ENCODE assay signal across 17 mouse cellular contexts in genomic region chr3:117498138-117498897, GRCm38 (mm10).
DNase-seq lines count a peak whose midpoint lies in the region; ATAC-seq and TF ChIP-seq lines count a peak whose summit lies in the region.
"Had no signal": no experiment of that assay in that cellular context is flagged by ENCODE, and none has a peak within 500 bp of the region (broad histone marks: within the 10 kb centered on the region; RNA-seq: fewer than 3 reads in every experiment).

No protein-coding gene starts in this region.

- H3K4me2 ChIP-seq in hindbrain, embryonic 11.5 days (replicated peaks; ENCODE audit: low read depth, low read length), result no peak overlapping the region
- no peak overlapping the region for H3K4me2 ChIP-seq in hindbrain, embryonic 14.5 days (replicated peaks)
- no peak overlapping the region for H3K4me2 ChIP-seq in midbrain, embryonic 14.5 days (ENCODE audit: low read length)
- no peak overlapping the region for H3K4me2 ChIP-seq in midbrain, embryonic 11.5 days
- H3K4me2 ChIP-seq: heart, embryonic 12.5 days; hindbrain, embryonic 12.5 days; limb, embryonic 15.5 days had no signal

- intact Hi-C loops in left cerebral cortex, postnatal 4 days (cut with DNase I), result no loop called here

- no peak overlapping the region for H3K27ac ChIP-seq in hindbrain, embryonic 11.5 days (ENCODE audit: low read depth, low read length)
- no peak overlapping the region for H3K27ac ChIP-seq in hindbrain, embryonic 14.5 days
- H3K27ac ChIP-seq in midbrain, embryonic 14.5 days (replicated peaks; ENCODE audit: low read depth, low read length), result no peak overlapping the region
- no peak overlapping the region for H3K27ac ChIP-seq in midbrain, embryonic 11.5 days (ENCODE audit: low read depth, low read length)
- no peak overlapping the region for H3K27ac ChIP-seq in ES-E14 (ENCODE audit: insufficient read depth, low read depth, low read length, poor library complexity, severe bottlenecking)
- H3K27ac ChIP-seq: hindbrain, embryonic 12.5 days; limb, embryonic 15.5 days had no signal

- H3K9me3 ChIP-seq in hindbrain, embryonic 11.5 days (ENCODE audit: control insufficient read depth, low read length), result no peaks in the 10 kb centered on the region
- H3K9me3 ChIP-seq in hindbrain, embryonic 14.5 days (ENCODE audit: control insufficient read depth, low read length), result no peaks in the 10 kb centered on the region
- no peaks in the 10 kb centered on the region for H3K9me3 ChIP-seq in midbrain, embryonic 14.5 days (ENCODE audit: control insufficient read depth, low read length)
- no peaks in the 10 kb centered on the region for H3K9me3 ChIP-seq in midbrain, embryonic 11.5 days (ENCODE audit: control insufficient read depth, low read length)
- H3K9me3 ChIP-seq in ES-E14 (ENCODE audit: control insufficient read depth, insufficient read depth, low read depth, low read length), result no peaks in the 10 kb centered on the region
- H3K9me3 ChIP-seq: heart, embryonic 12.5 days; hindbrain, embryonic 12.5 days; limb, embryonic 15.5 days had no signal

- 87% methylated on average over 5 of the region's 5 CpGs for WGBS in hindbrain, embryonic 11.5 days
- 83% methylated on average over 5 of the region's 5 CpGs for WGBS in hindbrain, embryonic 14.5 days
- WGBS in midbrain, embryonic 14.5 days, result 90% methylated on average over 5 of the region's 5 CpGs
- WGBS in midbrain, embryonic 11.5 days, result 85% methylated on average over 5 of the region's 5 CpGs

- H3K4me1 ChIP-seq in hindbrain, embryonic 11.5 days (replicated peaks; ENCODE audit: control insufficient read depth, insufficient read depth, low read length), result no peaks in the 10 kb centered on the region
- no peaks in the 10 kb centered on the region for H3K4me1 ChIP-seq in hindbrain, embryonic 14.5 days (replicated peaks; ENCODE audit: control insufficient read depth, insufficient read depth, low read length)
- H3K4me1 ChIP-seq in midbrain, embryonic 14.5 days (ENCODE audit: control insufficient read depth, insufficient read depth, low read length), result no peaks in the 10 kb centered on the region
- H3K4me1 ChIP-seq in midbrain, embryonic 11.5 days (ENCODE audit: control insufficient read depth, insufficient read depth, low read length), result no peaks in the 10 kb centered on the region
- no peaks in the 10 kb centered on the region for H3K4me1 ChIP-seq in ES-E14 (ENCODE audit: control insufficient read depth in 2 of 2, insufficient read depth in 2 of 2, low read length in 2 of 2, poor library complexity in 1 of 2)
- H3K4me1 ChIP-seq: heart, embryonic 12.5 days; hindbrain, embryonic 12.5 days; limb, embryonic 15.5 days had no signal

- no peaks in the 10 kb centered on the region for H3K36me3 ChIP-seq in hindbrain, embryonic 11.5 days (ENCODE audit: control insufficient read depth, insufficient read depth, low read length)
- no peaks in the 10 kb centered on the region for H3K36me3 ChIP-seq in hindbrain, embryonic 14.5 days (replicated peaks; ENCODE audit: control insufficient read depth, insufficient read depth)
- no peaks in the 10 kb centered on the region for H3K36me3 ChIP-seq in midbrain, embryonic 14.5 days (ENCODE audit: control insufficient read depth, insufficient read depth, low read length)
- H3K36me3 ChIP-seq in midbrain, embryonic 11.5 days (ENCODE audit: control insufficient read depth, insufficient read depth, low read length), result no peaks in the 10 kb centered on the region
- H3K36me3 ChIP-seq in ES-E14 (ENCODE audit: control insufficient read depth, insufficient read depth, low read length, poor library complexity, severe bottlenecking), result no peaks in the 10 kb centered on the region
- H3K36me3 ChIP-seq: heart, embryonic 12.5 days; hindbrain, embryonic 12.5 days; limb, embryonic 15.5 days had no signal

- H3K27me3 ChIP-seq in hindbrain, embryonic 11.5 days (ENCODE audit: control insufficient read depth, insufficient read depth, low read length), result no peaks in the 10 kb centered on the region
- no peaks in the 10 kb centered on the region for H3K27me3 ChIP-seq in hindbrain, embryonic 14.5 days (ENCODE audit: control insufficient read depth, insufficient read depth, low read length)
- no peaks in the 10 kb centered on the region for H3K27me3 ChIP-seq in midbrain, embryonic 14.5 days (ENCODE audit: control insufficient read depth, insufficient read depth, low read length)
- no peaks in the 10 kb centered on the region for H3K27me3 ChIP-seq in midbrain, embryonic 11.5 days (ENCODE audit: control insufficient read depth, insufficient read depth, low read length)
- H3K27me3 ChIP-seq: heart, embryonic 12.5 days; hindbrain, embryonic 12.5 days; limb, embryonic 15.5 days had no signal

- no peak for ATAC-seq in hindbrain, embryonic 11.5 days (ENCODE audit: low FRiP score)
- no peak for ATAC-seq in hindbrain, embryonic 14.5 days (ENCODE audit: low FRiP score)
- no peak for ATAC-seq in midbrain, embryonic 14.5 days (ENCODE audit: low FRiP score, low TSS enrichment)
- ATAC-seq in midbrain, embryonic 11.5 days (ENCODE audit: low FRiP score), result no peak
- ATAC-seq in hematopoietic stem cell, adult 5-6 weeks (replicated peaks in 1 of 2; ENCODE audit: insufficient read depth in 1 of 2, low FRiP score in 2 of 2, low TSS enrichment in 1 of 2, low read depth in 1 of 2, poor library complexity in 2 of 2, severe bottlenecking in 2 of 2), result peak; percentile 14 to 32; a peak in 1 of 4 replicates
- ATAC-seq: forebrain, embryonic 16.5 days had no signal

- H3K9ac ChIP-seq in hindbrain, embryonic 11.5 days (ENCODE audit: low read depth, low read length), result no peak overlapping the region
- H3K9ac ChIP-seq in hindbrain, embryonic 14.5 days, result no peak overlapping the region
- H3K9ac ChIP-seq in midbrain, embryonic 14.5 days (replicated peaks; ENCODE audit: low read length), result no peak overlapping the region
- no peak overlapping the region for H3K9ac ChIP-seq in midbrain, embryonic 11.5 days (ENCODE audit: low read length)
- H3K9ac ChIP-seq in ES-E14 (ENCODE audit: insufficient read depth, low read depth, low read length, poor library complexity, severe bottlenecking), result no peak overlapping the region
- H3K9ac ChIP-seq: heart, embryonic 12.5 days; hindbrain, embryonic 12.5 days; limb, embryonic 15.5 days had no signal

- no peak overlapping the region for H3K4me3 ChIP-seq in hindbrain, embryonic 11.5 days (ENCODE audit: low read depth, low read length)
- no peak overlapping the region for H3K4me3 ChIP-seq in hindbrain, embryonic 14.5 days (replicated peaks; ENCODE audit: low read length)
- no peak overlapping the region for H3K4me3 ChIP-seq in midbrain, embryonic 14.5 days (replicated peaks; ENCODE audit: low read depth, low read length)
- H3K4me3 ChIP-seq in midbrain, embryonic 11.5 days (ENCODE audit: low read depth, low read length), result no peak overlapping the region
- no peak overlapping the region for H3K4me3 ChIP-seq in ES-E14 (ENCODE audit: insufficient read depth in 1 of 2, low read depth in 1 of 2, low read length in 2 of 2, poor library complexity in 1 of 2, severe bottlenecking in 1 of 2)
- H3K4me3 ChIP-seq: heart, embryonic 12.5 days; hindbrain, embryonic 12.5 days; limb, embryonic 15.5 days had no signal

- in situ Hi-C loops in ES-E14 (cut with MboI; ENCODE audit: low sequenced_read_pairs in 2 of 2, unreplicated experiment in 2 of 2), result no loop called here

- DNase-seq in hindbrain, embryonic 11.5 days (ENCODE audit: low spot score), result peak; percentile 11
- no peak for DNase-seq in hindbrain, embryonic 14.5 days (ENCODE audit: low spot score)
- peak; percentile 14 for DNase-seq in midbrain, embryonic 14.5 days
- DNase-seq in midbrain, embryonic 11.5 days (ENCODE audit: low spot score, missing footprints), result no peak
- DNase-seq in ES-E14 (ENCODE audit: low read depth, low spot score), result peak; percentile 21
- no peak for DNase-seq in left cerebral cortex, postnatal 4 days
- no peak for DNase-seq in yolk sac, embryonic 10.5 days (ENCODE audit: low spot score)
- DNase-seq: adrenal gland, adult 8-10 months; gastrocnemius, postnatal 14 days; kidney, adult 18-20 months; kidney, postnatal 25 days; thymus, adult 18-20 months had no signal

TF ChIP-seq in ES-E14, 5 proteins besides CTCF, POLR2A, EP300 and RAD21:
- TF ChIP-seq CHD2 (IDR thresholded peaks at IDR 0.05; ENCODE audit: low read depth, low read length), result no peak
- no peak for TF ChIP-seq MAFK (IDR thresholded peaks at IDR 0.05; ENCODE audit: insufficient read depth, low read depth, low read length)
- no peak for TF ChIP-seq HCFC1 (IDR thresholded peaks at IDR 0.05; ENCODE audit: borderline replicate concordance, insufficient read depth, low read length)
- no peak for TF ChIP-seq ZNF384 (IDR thresholded peaks at IDR 0.05; ENCODE audit: low read depth, low read length)
- TF ChIP-seq ZC3H11A (IDR thresholded peaks at IDR 0.05; ENCODE audit: borderline replicate concordance, low read depth, low read length), result no peak

Comparison
In these comparisons a context has a peak if more than half of its experiments do, and no peak if none do; other contexts are left out.
1. DNase-seq: peak in hindbrain, embryonic 11.5 days (single experiment), midbrain, embryonic 14.5 days (single experiment) and ES-E14 (single experiment); none in hindbrain, embryonic 14.5 days (single experiment), midbrain, embryonic 11.5 days (single experiment), left cerebral cortex, postnatal 4 days (single experiment) and yolk sac, embryonic 10.5 days (single experiment).
2. ATAC-seq: peak in hematopoietic stem cell, adult 5-6 weeks (2 of 2); none in hindbrain, embryonic 11.5 days (single experiment), hindbrain, embryonic 14.5 days (single experiment), midbrain, embryonic 14.5 days (single experiment) and midbrain, embryonic 11.5 days (single experiment).